In genomic region chr4:154904185-154905071, GRCm38 (mm10) we compare ENCODE assay signal across 9 mouse cellular contexts. TPM values are rescaled to one million over a fixed set of nuclear protein-coding genes. Genes with fewer than 3 reads are reported as not detected.
DNase-seq lines count a peak whose midpoint lies in the region; ATAC-seq and TF ChIP-seq lines count a peak whose summit lies in the region.
"Had no signal": no experiment of that assay in that cellular context is flagged by ENCODE, and none has a peak within 500 bp of the region (broad histone marks: within the 10 kb centered on the region; RNA-seq: fewer than 3 reads in every experiment).

No protein-coding gene starts in this region.

- TF ChIP-seq CTCF in MEL (IDR thresholded peaks at IDR 0.05 in 2 of 3, conservative IDR thresholded peaks at IDR 0.05 in 1 of 3; ENCODE audit: control insufficient read depth in 1 of 3, insufficient read depth in 1 of 3, low read depth in 2 of 3, low read length in 3 of 3, poor library complexity in 1 of 3, severe bottlenecking in 1 of 3): no peak

- peak overlapping the region; percentile 74 to 84 for H3K4me3 ChIP-seq in MEL (ENCODE audit: control insufficient read depth in 1 of 2, insufficient read depth in 1 of 2, low read depth in 2 of 2, low read length in 2 of 2)
- H3K4me3 ChIP-seq in forebrain, embryonic 12.5 days (replicated peaks): peak overlapping the region; percentile 34
- peak overlapping the region; percentile 73 for H3K4me3 ChIP-seq in liver, embryonic 16.5 days (ENCODE audit: low read depth, low read length)
- peak overlapping the region; percentile 32 for H3K4me3 ChIP-seq in neural tube, embryonic 12.5 days
- H3K4me3 ChIP-seq: myocyte had no signal

- H3K27me3 ChIP-seq in MEL (ENCODE audit: control insufficient read depth in 1 of 2, insufficient read depth in 2 of 2, low read length in 2 of 2): no peaks in the 10 kb centered on the region
- 0 out of 2 replicates have a peak, but pooled peaks cover 22% of the 10 kb centered on the region for H3K27me3 ChIP-seq in forebrain, embryonic 12.5 days
- no peaks in the 10 kb centered on the region for H3K27me3 ChIP-seq in liver, embryonic 16.5 days (ENCODE audit: control insufficient read depth, insufficient read depth, low read depth, low read length)
- H3K27me3 ChIP-seq in neural tube, embryonic 12.5 days (replicated peaks): no peaks in the 10 kb centered on the region

- peak; percentile 15 to 83; a peak in 3 of 4 replicates for TF ChIP-seq POLR2A in MEL (IDR thresholded peaks at IDR 0.05; ENCODE audit: control insufficient read depth in 1 of 2, insufficient read depth in 1 of 2, low read depth in 1 of 2, low read length in 2 of 2, poor library complexity in 1 of 2)

- no peak for TF ChIP-seq RAD21 in MEL (IDR thresholded peaks at IDR 0.05; ENCODE audit: low read depth, low read length)

- intact Hi-C loops in heart, postnatal 25 days (cut with DNase I): loop anchor here (1.0 kb wide), 1 partner anchor 26 kb away; no protein-coding TSS in a partner anchor

- DNase-seq in MEL (ENCODE audit: low read depth, low spot score): peak; percentile 96
- peak; percentile 50 for DNase-seq in heart, postnatal 25 days (ENCODE audit: low spot score)
- DNase-seq in large intestine, adult 2 months (ENCODE audit: low read depth, low spot score): peak; percentile 82
- peak; percentile 77 to 86 for DNase-seq in thymus, adult 18-20 months

- ATAC-seq in cerebellum, adult (ENCODE audit: insufficient number of reproducible peaks, low FRiP score, low TSS enrichment): peak; percentile 95
- ATAC-seq in forebrain, embryonic 12.5 days (ENCODE audit: low FRiP score): peak; percentile 91
- ATAC-seq in liver, embryonic 16.5 days (ENCODE audit: low read depth): peak; percentile 95
- peak; percentile 65 for ATAC-seq in neural tube, embryonic 12.5 days (ENCODE audit: low FRiP score, low read depth)

- 3% methylated on average over 16 of the region's 16 CpGs for WGBS in forebrain, embryonic 12.5 days
- 1% methylated on average over 16 of the region's 16 CpGs for WGBS in large intestine, adult 2 months
- WGBS in liver, embryonic 16.5 days (ENCODE audit: insufficient replicate concordance): 2% methylated on average over 16 of the region's 16 CpGs
- 4% methylated on average over 16 of the region's 16 CpGs for WGBS in neural tube, embryonic 12.5 days

- peaks cover 5 to 14% of the 10 kb centered on the region in 2 experiments; a peak in 3 of 4 replicates for H3K4me1 ChIP-seq in MEL (ENCODE audit: control insufficient read depth in 1 of 2, insufficient read depth in 2 of 2, low read length in 2 of 2)
- peaks cover 10% of the 10 kb centered on the region; the same call in 1 of the 2 replicates for H3K4me1 ChIP-seq in forebrain, embryonic 12.5 days
- H3K4me1 ChIP-seq in liver, embryonic 16.5 days (ENCODE audit: control insufficient read depth, low read depth, low read length): peaks cover 19% of the 10 kb centered on the region
- peaks cover 3% of the 10 kb centered on the region; the same call in 1 of the 2 replicates for H3K4me1 ChIP-seq in neural tube, embryonic 12.5 days

- peak overlapping the region; percentile 72 for H3K27ac ChIP-seq in MEL (ENCODE audit: control insufficient read depth, low read depth, low read length)
- H3K27ac ChIP-seq in forebrain, embryonic 12.5 days: no peak overlapping the region
- peak overlapping the region; percentile 88 for H3K27ac ChIP-seq in liver, embryonic 16.5 days (ENCODE audit: low read length)
- no peak overlapping the region for H3K27ac ChIP-seq in neural tube, embryonic 12.5 days

- no peaks in the 10 kb centered on the region for H3K9me3 ChIP-seq in MEL (replicated peaks; ENCODE audit: insufficient read depth, low read length)
- H3K9me3 ChIP-seq in forebrain, embryonic 12.5 days: no peaks in the 10 kb centered on the region
- no peaks in the 10 kb centered on the region for H3K9me3 ChIP-seq in liver, embryonic 16.5 days (replicated peaks; ENCODE audit: control insufficient read depth, low read length)
- H3K9me3 ChIP-seq in neural tube, embryonic 12.5 days: no peaks in the 10 kb centered on the region

- H3K4me2 ChIP-seq in forebrain, embryonic 12.5 days: peak overlapping the region; percentile 57
- peak overlapping the region; percentile 88 for H3K4me2 ChIP-seq in liver, embryonic 16.5 days (ENCODE audit: low read depth, low read length)
- H3K4me2 ChIP-seq in neural tube, embryonic 12.5 days (replicated peaks): peak overlapping the region; percentile 61

- H3K9ac ChIP-seq in MEL (ENCODE audit: control insufficient read depth, low read depth, low read length, poor library complexity, severe bottlenecking): peak overlapping the region; percentile 77
- H3K9ac ChIP-seq in forebrain, embryonic 12.5 days: peak overlapping the region; percentile 40; the same call in 1 of the 2 replicates
- H3K9ac ChIP-seq in liver, embryonic 16.5 days (ENCODE audit: low read depth, low read length): peak overlapping the region; percentile 80
- 0 out of 2 replicates have a peak overlapping the region, but pooled peaks have one; percentile 26 for H3K9ac ChIP-seq in neural tube, embryonic 12.5 days

- peaks cover 0 to 7% of the 10 kb centered on the region in 2 experiments; a peak in 2 of 4 replicates for H3K36me3 ChIP-seq in MEL (ENCODE audit: control insufficient read depth in 1 of 2, insufficient read depth in 2 of 2, low read length in 2 of 2)
- no peaks in the 10 kb centered on the region for H3K36me3 ChIP-seq in forebrain, embryonic 12.5 days (replicated peaks)
- H3K36me3 ChIP-seq in liver, embryonic 16.5 days (ENCODE audit: control insufficient read depth, insufficient read depth): no peaks in the 10 kb centered on the region
- no peaks in the 10 kb centered on the region for H3K36me3 ChIP-seq in neural tube, embryonic 12.5 days

- 0 out of 2 replicates have a peak, but pooled peaks cover 1% of the 10 kb centered on the region for H3K79me2 ChIP-seq in MEL (ENCODE audit: control insufficient read depth, insufficient read depth, low read length, poor library complexity)

- TF ChIP-seq EP300 in MEL (IDR thresholded peaks at IDR 0.05; ENCODE audit: low read depth in 1 of 2, low read length in 2 of 2): no peak

TF ChIP-seq in MEL, 35 proteins besides CTCF, POLR2A, EP300 and RAD21 (continues in another document):
- TF ChIP-seq TBP (IDR thresholded peaks at IDR 0.05; ENCODE audit: low read depth, low read length): peak; percentile 79
- no peak for TF ChIP-seq POLR2AphosphoS5 (IDR thresholded peaks at IDR 0.05; ENCODE audit: borderline replicate concordance, low read depth, low read length)
- TF ChIP-seq KAT2A (conservative IDR thresholded peaks at IDR 0.05; ENCODE audit: low read depth, low read length): no peak

RNA-seq across cellular contexts. Expression of gene Fam213b, which starts 5.5 kb away (rescaled TPM):
- total RNA-seq in MEL (2012; rRNA removed): not detected in 2 replicates
- polyA plus RNA-seq in MEL (2012; ENCODE audit: insufficient read depth in 1 of 2, insufficient read length in 2 of 2, low read depth in 1 of 2, low replicate concordance in 2 of 2, missing spikeins in 1 of 2): not detected
- 29.8 and 30.3 TPM in 2 replicates for polyA plus RNA-seq in forebrain, embryonic 12.5 days (2016; fragmentation: Nextera tagmentation; extraction: Ambion mirVana)
- total RNA-seq in heart, postnatal 25 days (2021): 10 to 100 TPM; 74.4 to 76.2 TPM
- polyA plus RNA-seq in large intestine, adult 2 months (2012; rRNA removed): 121 and 158 TPM in 2 replicates
- polyA plus RNA-seq in liver, embryonic 16.5 days (2015; fragmentation: Nextera tagmentation; extraction: Ambion mirVana): 7.4 and 8.5 TPM in 2 replicates
- polyA plus RNA-seq in neural tube, embryonic 12.5 days (2016; fragmentation: Nextera tagmentation; extraction: Ambion mirVana): 36.1 and 40.4 TPM in 2 replicates

RNA-seq across cellular contexts. Expression of gene Tnfrsf14, which starts 23.9 kb away (rescaled TPM):
- 8.6 and 13.4 TPM in 2 replicates for total RNA-seq in MEL (2012; rRNA removed)
- 1 to 10 TPM in 1 of 2 experiments, not detected in 1; 8.2 TPM for polyA plus RNA-seq in MEL (2012; ENCODE audit: insufficient read depth in 1 of 2, insufficient read length in 2 of 2, low read depth in 1 of 2, low replicate concordance in 2 of 2, missing spikeins in 1 of 2)
- 0.21 and 1.2 TPM in 2 replicates for polyA plus RNA-seq in forebrain, embryonic 12.5 days (2016; fragmentation: Nextera tagmentation; extraction: Ambion mirVana)
- total RNA-seq in heart, postnatal 25 days (2021): 1 to 10 TPM; 3.8 to 6.7 TPM
- 87.7 and 134 TPM in 2 replicates for polyA plus RNA-seq in large intestine, adult 2 months (2012; rRNA removed)
- polyA plus RNA-seq in liver, embryonic 16.5 days (2015; fragmentation: Nextera tagmentation; extraction: Ambion mirVana): 54.3 and 59.8 TPM in 2 replicates
- 0.34 and 1.2 TPM in 2 replicates for polyA plus RNA-seq in neural tube, embryonic 12.5 days (2016; fragmentation: Nextera tagmentation; extraction: Ambion mirVana)

RNA-seq across cellular contexts. Expression of gene Mmel1, which starts 35.0 kb away (rescaled TPM):
- total RNA-seq in MEL (2012; rRNA removed): 0.08 TPM in 1 of 2 replicates, not detected in the other
- under 1 TPM in 1 of 2 experiments, not detected in 1; 0.07 TPM for polyA plus RNA-seq in MEL (2012; ENCODE audit: insufficient read depth in 1 of 2, insufficient read length in 2 of 2, low read depth in 1 of 2, low replicate concordance in 2 of 2, missing spikeins in 1 of 2)
- polyA plus RNA-seq in forebrain, embryonic 12.5 days (2016; fragmentation: Nextera tagmentation; extraction: Ambion mirVana): 0.08 and 0.19 TPM in 2 replicates
- total RNA-seq in heart, postnatal 25 days (2021): under 1 TPM; 0.20 to 0.39 TPM
- 0.05 TPM in 1 of 2 replicates, not detected in the other for polyA plus RNA-seq in large intestine, adult 2 months (2012; rRNA removed)
- 2.4 and 2.7 TPM in 2 replicates for polyA plus RNA-seq in liver, embryonic 16.5 days (2015; fragmentation: Nextera tagmentation; extraction: Ambion mirVana)
- 0.23 and 0.26 TPM in 2 replicates for polyA plus RNA-seq in neural tube, embryonic 12.5 days (2016; fragmentation: Nextera tagmentation; extraction: Ambion mirVana)

RNA-seq across cellular contexts. Expression of gene Hes5, which starts 56.3 kb away (rescaled TPM):
- not detected in 2 replicates for total RNA-seq in MEL (2012; rRNA removed)
- polyA plus RNA-seq in MEL (2012; ENCODE audit: insufficient read depth in 1 of 2, insufficient read length in 2 of 2, low read depth in 1 of 2, low replicate concordance in 2 of 2, missing spikeins in 1 of 2): not detected
- polyA plus RNA-seq in forebrain, embryonic 12.5 days (2016; fragmentation: Nextera tagmentation; extraction: Ambion mirVana): 456 and 462 TPM in 2 replicates
- total RNA-seq in heart, postnatal 25 days (2021): under 1 TPM in 1 of 2 experiments, not detected in 1; 0.28 TPM
- polyA plus RNA-seq in large intestine, adult 2 months (2012; rRNA removed): 0.64 and 0.69 TPM in 2 replicates
- 0.11 and 0.13 TPM in 2 replicates for polyA plus RNA-seq in liver, embryonic 16.5 days (2015; fragmentation: Nextera tagmentation; extraction: Ambion mirVana)
- 396 and 412 TPM in 2 replicates for polyA plus RNA-seq in neural tube, embryonic 12.5 days (2016; fragmentation: Nextera tagmentation; extraction: Ambion mirVana)
- polyA plus RNA-seq: myocyte had no signal

RNA-seq across cellular contexts. Expression of gene Pank4, which starts 59.5 kb away (rescaled TPM):
- 31.2 and 38.4 TPM in 2 replicates for total RNA-seq in MEL (2012; rRNA removed)
- polyA plus RNA-seq in MEL (2012; ENCODE audit: insufficient read depth in 1 of 2, insufficient read length in 2 of 2, low read depth in 1 of 2, low replicate concordance in 2 of 2, missing spikeins in 1 of 2): 10 to 100 TPM in 1 of 2 experiments, not detected in 1; 55.5 TPM
- polyA plus RNA-seq in forebrain, embryonic 12.5 days (2016; fragmentation: Nextera tagmentation; extraction: Ambion mirVana): 46.7 and 51.8 TPM in 2 replicates
- 10 to 100 TPM; 45.6 to 46.4 TPM for total RNA-seq in heart, postnatal 25 days (2021)
- polyA plus RNA-seq in large intestine, adult 2 months (2012; rRNA removed): 38.6 and 39.7 TPM in 2 replicates
- 20.7 and 23.3 TPM in 2 replicates for polyA plus RNA-seq in liver, embryonic 16.5 days (2015; fragmentation: Nextera tagmentation; extraction: Ambion mirVana)
- polyA plus RNA-seq in neural tube, embryonic 12.5 days (2016; fragmentation: Nextera tagmentation; extraction: Ambion mirVana): 41.2 and 46.3 TPM in 2 replicates

Comparison
In these comparisons a context has a peak if more than half of its experiments do, and no peak if none do; other contexts are left out.
1. H3K27ac ChIP-seq: peak in MEL (single experiment) and liver, embryonic 16.5 days (single experiment); none in forebrain, embryonic 12.5 days (single experiment) and neural tube, embryonic 12.5 days (single experiment).
2. H3K9ac ChIP-seq: peak in every context shown above with its lines; median percentile 80 in liver, embryonic 16.5 days; 77 in MEL; 40 in forebrain, embryonic 12.5 days; 26 in neural tube, embryonic 12.5 days.
3. Peak in every context shown above with its lines, with median percentiles within 50 percentile points of each other: DNase-seq, H3K4me3 ChIP-seq, ATAC-seq and H3K4me2 ChIP-seq.